8 mouse cellular contexts compared by ENCODE assay signal in genomic region chr7:101905561-101906286, GRCm38 (mm10). TPM values are rescaled to one million over a fixed set of nuclear protein-coding genes. Genes with fewer than 3 reads are reported as not detected.
A peak's percentile ranks its signal among the peaks of the same experiment; 100 is the strongest.
DNase-seq lines count a peak whose midpoint lies in the region; ATAC-seq lines count a peak whose summit lies in the region.

Gene Lamtor1, plus strand, starts transcription at chr7:101905904.

- peaks cover 20% of the 10 kb centered on the region for H3K4me1 ChIP-seq in brown adipose tissue, adult 24 weeks (ENCODE audit: control insufficient read depth, insufficient read depth, insufficient read length, low read length)
- H3K4me1 ChIP-seq in heart, embryonic 13.5 days, result peaks cover 36% of the 10 kb centered on the region
- peaks cover 36% of the 10 kb centered on the region for H3K4me1 ChIP-seq in liver, embryonic 12.5 days
- peaks cover 8% of the 10 kb centered on the region for H3K4me1 ChIP-seq in stomach, embryonic 15.5 days

- H3K9me3 ChIP-seq in heart, embryonic 13.5 days, result peaks cover 4% of the 10 kb centered on the region; the same call in 1 of the 2 replicates
- H3K9me3 ChIP-seq in liver, embryonic 12.5 days (replicated peaks), result no peaks in the 10 kb centered on the region
- no peaks in the 10 kb centered on the region for H3K9me3 ChIP-seq in stomach, embryonic 15.5 days

- peak within 1 kb of the TSS; percentile 97 for H3K27ac ChIP-seq in brown adipose tissue, adult 24 weeks (replicated peaks; ENCODE audit: low read depth, low read length)
- H3K27ac ChIP-seq in heart, embryonic 13.5 days (replicated peaks), result peak within 1 kb of the TSS; percentile 95
- peak within 1 kb of the TSS; percentile 93 for H3K27ac ChIP-seq in liver, embryonic 12.5 days
- H3K27ac ChIP-seq in stomach, embryonic 15.5 days, result peak within 1 kb of the TSS; percentile 96

- peak; percentile 97 for ATAC-seq in heart, embryonic 13.5 days (ENCODE audit: extremely low read depth, insufficient number of reproducible peaks, low FRiP score, low TSS enrichment)
- peak; percentile 95 for ATAC-seq in liver, embryonic 12.5 days
- ATAC-seq in stomach, embryonic 15.5 days (ENCODE audit: insufficient read depth, low FRiP score, low read depth), result peak; percentile 98

- under 1% methylated on average over 61 of the region's 61 CpGs for WGBS in heart, embryonic 13.5 days
- under 1% methylated on average over 61 of the region's 61 CpGs for WGBS in liver, embryonic 12.5 days (ENCODE audit: insufficient replicate concordance)
- WGBS in stomach, embryonic 15.5 days, result under 1% methylated on average over 60 of the region's 61 CpGs

- H3K27me3 ChIP-seq in heart, embryonic 13.5 days (replicated peaks), result no peaks in the 10 kb centered on the region
- no peaks in the 10 kb centered on the region for H3K27me3 ChIP-seq in liver, embryonic 12.5 days (replicated peaks)
- H3K27me3 ChIP-seq in stomach, embryonic 15.5 days (replicated peaks), result no peaks in the 10 kb centered on the region

- H3K4me2 ChIP-seq in heart, embryonic 13.5 days, result peak within 1 kb of the TSS; percentile 74
- H3K4me2 ChIP-seq in liver, embryonic 12.5 days, result peak within 1 kb of the TSS; percentile 79
- H3K4me2 ChIP-seq in stomach, embryonic 15.5 days, result peak within 1 kb of the TSS; percentile 72

- H3K36me3 ChIP-seq in heart, embryonic 13.5 days, result peaks cover 23% of the 10 kb centered on the region
- H3K36me3 ChIP-seq in liver, embryonic 12.5 days, result peaks cover 39% of the 10 kb centered on the region
- H3K36me3 ChIP-seq in stomach, embryonic 15.5 days, result peaks cover 14% of the 10 kb centered on the region

- peak within 1 kb of the TSS; percentile 88 for H3K9ac ChIP-seq in heart, embryonic 13.5 days
- peak within 1 kb of the TSS; percentile 90 for H3K9ac ChIP-seq in liver, embryonic 12.5 days
- peak within 1 kb of the TSS; percentile 86 for H3K9ac ChIP-seq in stomach, embryonic 15.5 days

- DNase-seq in CD4-positive, CD25-positive, alpha-beta regulatory T cell, adult 2 months (ENCODE audit: low read depth, low spot score), result peak; percentile 98
- peak; percentile 77 for DNase-seq in fat pad, adult 2 months (ENCODE audit: extremely low read depth, low read depth, low spot score)
- DNase-seq in kidney, postnatal 10 days, result peak; percentile 100
- DNase-seq in natural killer cell, adult 2 months (ENCODE audit: low spot score in 2 of 2), result peak; percentile 99 to 100

- H3K4me3 ChIP-seq in brown adipose tissue, adult 24 weeks (ENCODE audit: insufficient read depth, low read depth, low read length), result peak within 1 kb of the TSS; percentile 86
- H3K4me3 ChIP-seq in heart, embryonic 13.5 days, result peak within 1 kb of the TSS; percentile 67
- H3K4me3 ChIP-seq in liver, embryonic 12.5 days, result peak within 1 kb of the TSS; percentile 84
- H3K4me3 ChIP-seq in stomach, embryonic 15.5 days (replicated peaks), result peak within 1 kb of the TSS; percentile 80

RNA-seq across cellular contexts. Expression of gene Lamtor1, which starts in this region (rescaled TPM):
- polyA plus RNA-seq in brown adipose tissue, adult 24 weeks (2012; ENCODE audit: insufficient read depth, insufficient read length, missing spikeins), result 169 and 170 TPM in 2 replicates
- polyA plus RNA-seq in heart, embryonic 13.5 days (2015; fragmentation: Nextera tagmentation; extraction: Ambion mirVana), result 140 and 155 TPM in 2 replicates
- 82.3 and 82.5 TPM in 2 replicates for polyA plus RNA-seq in liver, embryonic 12.5 days (2016; fragmentation: Nextera tagmentation; extraction: Ambion mirVana)
- polyA plus RNA-seq in stomach, embryonic 15.5 days (2015; fragmentation: Nextera tagmentation; extraction: Ambion mirVana), result 147 and 154 TPM in 2 replicates

Comparison
In these comparisons a context has a peak if more than half of its experiments do, and no peak if none do; other contexts are left out.
1. Peak in every context shown above with its lines: DNase-seq, ATAC-seq, H3K4me3 ChIP-seq and H3K27ac ChIP-seq.